Mouse (Mus musculus) ES-Bruce4 (cell line): ENCODE results near the gene Zglp1.

Experiments used
- CTCF ChIP-seq: IDR thresholded peaks from one replicate; pipeline ENCODE4 v1.8.1; 2011; ENCODE audit warnings: low read depth, low read length
- EP300 ChIP-seq: IDR thresholded peaks from 2 replicates; pipeline ENCODE4 v1.6.1; 2011; ENCODE audit warnings: low read depth, low read length; ENCODE audit not compliant: insufficient read depth
- POLR2A ChIP-seq: IDR thresholded peaks from one replicate; pipeline ENCODE4 v1.8.1; 2011; ENCODE audit warnings: low read length; ENCODE audit not compliant: insufficient read depth

DNA sequence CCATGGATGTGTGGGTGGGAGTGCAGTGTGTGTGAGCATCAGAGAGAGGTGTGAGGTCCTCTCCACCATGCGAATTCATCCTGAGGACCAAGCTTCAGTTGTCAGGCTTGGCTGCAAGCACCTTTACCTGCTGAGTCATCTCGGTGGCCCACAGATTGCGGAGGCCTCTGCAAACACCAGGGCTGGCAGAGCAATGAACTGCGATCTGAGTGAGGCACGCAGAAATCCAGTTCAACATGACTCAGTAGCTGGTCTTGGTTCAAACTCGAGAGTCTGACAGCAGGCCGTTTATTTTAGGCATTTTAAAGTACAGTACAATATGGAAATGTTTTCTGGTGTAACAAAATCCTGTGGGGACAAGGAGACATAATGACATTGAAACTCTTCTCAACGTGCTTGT lies 30.9 kb upstream of the Zglp1 start:
- no peak for TF ChIP-seq EP300
- TF ChIP-seq CTCF = no peak
- no peak for TF ChIP-seq POLR2A
